Mouse (Mus musculus) thymus, postnatal 14 days (tissue): ENCODE measurements around the gene Slc16a5.
"Not testable (repeated sequence)": the region's sequence is repeated elsewhere in the genome, so short reads cannot be mapped to it uniquely, and the experiment has no call there.

Source experiments
- DNase-seq: peaks from one replicate; pipeline ENCODE4 v3.0.0; 2021

The Slc16a5 gene

DNA sequence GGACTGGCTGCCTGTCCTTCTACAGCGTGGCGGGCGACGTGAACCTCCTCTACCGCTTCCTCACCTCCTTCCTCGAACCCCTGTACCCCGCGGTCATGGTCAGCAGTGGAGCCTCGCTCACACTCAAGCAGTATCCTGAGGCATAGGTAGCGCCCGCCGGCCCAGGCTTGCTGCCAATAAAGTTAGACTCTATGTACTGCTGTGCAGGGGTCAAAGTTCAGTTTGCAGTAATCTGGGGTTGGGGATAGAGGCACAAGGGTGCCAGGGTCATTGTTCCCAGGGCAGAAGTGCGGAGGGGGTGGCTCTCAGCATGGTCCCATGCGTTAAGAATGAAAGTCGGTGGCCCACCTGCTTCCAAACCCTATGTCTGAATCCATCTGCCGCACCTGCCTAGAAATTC is 14.2 kb upstream of the Slc16a5 start:
- DNase-seq, result no peak

DNA sequence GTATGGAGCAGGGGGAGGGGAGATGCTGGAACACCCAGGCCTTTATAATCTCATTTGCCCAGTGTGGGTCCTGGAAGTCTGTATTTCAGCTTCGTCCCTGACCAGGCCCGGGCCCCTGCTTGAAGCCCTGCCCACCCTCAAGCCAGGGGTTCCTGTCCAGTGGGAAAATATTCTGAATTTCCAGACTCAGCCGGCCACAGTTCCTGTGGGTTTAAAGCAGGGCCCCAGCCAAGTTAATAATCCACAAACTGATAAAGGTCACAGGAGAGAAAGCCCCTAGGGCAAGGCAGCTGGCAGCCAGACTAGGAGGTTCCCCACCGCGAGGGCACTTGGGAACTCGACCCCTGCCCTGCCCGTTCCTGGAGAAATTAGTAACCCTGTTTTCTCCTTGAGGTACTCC is 13.3 kb upstream of the Slc16a5 start:
- no peak for DNase-seq

DNA sequence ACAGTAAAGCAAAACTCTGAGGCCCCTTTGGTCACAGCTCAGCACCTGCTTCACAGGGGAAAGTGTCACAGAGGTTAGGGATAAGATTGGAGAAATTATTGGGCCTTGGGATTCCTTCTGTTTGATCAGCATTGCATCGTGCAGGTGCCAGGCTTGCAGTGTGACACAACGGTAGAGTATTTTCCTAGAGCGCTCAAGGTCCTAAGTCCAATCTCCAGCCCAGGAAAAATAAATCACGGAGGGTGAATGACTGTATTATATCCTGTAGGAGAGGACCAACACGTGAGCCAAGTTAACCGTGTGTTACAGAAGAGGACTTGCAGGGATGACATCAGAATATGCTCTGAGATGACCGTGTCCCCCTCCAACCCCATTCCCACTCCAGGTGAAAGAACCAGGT is 12.1 kb upstream of the Slc16a5 start:
- no peak for DNase-seq

DNA sequence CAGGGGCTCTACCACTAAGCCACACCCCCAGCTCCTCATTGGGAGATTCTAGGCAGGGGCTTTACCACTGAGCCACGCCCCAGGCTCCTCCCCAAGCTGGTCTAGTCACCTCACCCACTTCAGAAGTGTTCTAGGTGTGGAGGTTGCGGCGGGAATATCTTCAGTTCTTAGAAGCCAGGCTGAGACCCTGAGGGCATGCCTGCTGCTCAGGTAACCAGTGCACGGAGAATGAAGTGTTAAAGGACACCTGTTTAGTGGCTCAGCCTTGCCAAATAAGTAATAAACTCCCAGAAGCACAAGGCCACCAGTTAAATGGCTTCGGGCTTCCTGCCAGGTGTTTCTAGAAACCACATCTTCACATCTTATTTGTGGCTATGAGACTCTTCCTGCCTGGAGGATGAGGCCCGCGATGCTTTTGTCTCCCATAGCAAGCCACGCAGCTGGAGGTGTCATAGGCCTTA is 10.5 kb upstream of the Slc16a5 start:
- peak; percentile 87 for DNase-seq

DNA sequence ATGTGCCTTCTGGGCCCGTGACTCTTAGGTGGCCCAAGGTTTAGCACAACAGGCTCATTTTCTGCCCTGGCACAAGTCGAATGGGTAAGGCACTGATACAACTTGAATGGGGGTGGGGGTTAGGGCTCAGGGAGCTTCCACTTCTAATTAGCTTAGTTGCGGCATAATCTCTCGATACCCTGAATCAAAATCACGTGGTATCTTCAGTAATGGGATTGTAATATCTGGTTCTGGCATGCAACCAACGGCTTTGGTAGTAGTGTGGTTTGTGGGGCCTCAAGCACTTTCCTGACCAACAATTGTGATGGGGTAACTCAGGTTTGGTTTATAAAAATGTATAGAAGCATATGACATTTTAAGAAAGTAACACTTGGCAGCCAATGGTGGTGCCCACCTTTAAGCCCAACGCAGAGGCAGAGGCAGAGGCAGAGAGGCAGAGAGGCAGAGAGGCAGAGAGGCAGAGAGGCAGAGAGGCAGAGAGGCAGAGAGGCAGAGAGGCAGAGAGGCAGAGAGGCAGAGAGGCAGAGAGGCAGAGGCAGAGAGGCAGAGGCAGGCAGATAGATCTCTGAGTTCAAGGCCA is 9.9 kb upstream of the Slc16a5 start:
- no peak for DNase-seq

DNA sequence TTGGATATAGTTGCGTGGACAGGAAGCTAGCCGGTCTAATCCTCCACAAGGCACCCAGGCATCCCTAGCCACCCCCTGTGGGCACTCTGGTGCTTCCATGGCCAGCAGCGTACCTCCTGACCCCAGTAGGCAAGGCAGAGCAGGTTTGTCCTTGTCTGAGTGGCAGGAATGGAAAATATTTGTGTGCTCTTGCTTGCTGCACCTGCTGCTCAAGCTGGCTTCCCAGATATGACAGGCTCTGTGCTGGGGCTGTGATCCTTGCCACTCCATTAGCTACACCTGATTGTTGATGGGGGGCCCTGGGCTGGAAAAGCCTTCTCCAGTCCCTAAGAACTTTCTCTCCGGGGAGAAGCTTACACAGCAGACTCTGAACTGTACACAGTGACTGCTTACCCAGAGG is 9.0 kb upstream of the Slc16a5 start:
- DNase-seq, result peak; percentile 57

DNA sequence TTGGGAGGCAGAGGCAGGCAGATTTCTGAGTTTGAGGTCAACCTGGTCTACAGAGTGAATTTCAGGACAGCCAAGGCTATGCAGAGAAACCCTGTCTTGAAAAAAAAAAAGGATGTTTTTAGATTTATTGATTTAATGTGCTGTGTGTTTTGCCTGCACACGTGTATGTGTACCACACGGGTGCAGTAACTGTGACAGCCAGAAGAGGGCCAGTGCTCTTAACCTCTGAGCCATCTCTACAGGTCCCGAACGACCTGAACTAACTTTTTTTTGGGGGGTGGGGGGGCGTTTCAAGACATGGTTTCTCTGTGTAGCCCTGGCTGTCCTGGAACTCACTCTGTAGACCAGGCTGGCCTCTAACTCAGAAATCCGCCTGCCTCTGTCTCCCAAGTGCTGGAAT is 7.5 kb upstream of the Slc16a5 start:
- not testable (repeated sequence) for DNase-seq

DNA sequence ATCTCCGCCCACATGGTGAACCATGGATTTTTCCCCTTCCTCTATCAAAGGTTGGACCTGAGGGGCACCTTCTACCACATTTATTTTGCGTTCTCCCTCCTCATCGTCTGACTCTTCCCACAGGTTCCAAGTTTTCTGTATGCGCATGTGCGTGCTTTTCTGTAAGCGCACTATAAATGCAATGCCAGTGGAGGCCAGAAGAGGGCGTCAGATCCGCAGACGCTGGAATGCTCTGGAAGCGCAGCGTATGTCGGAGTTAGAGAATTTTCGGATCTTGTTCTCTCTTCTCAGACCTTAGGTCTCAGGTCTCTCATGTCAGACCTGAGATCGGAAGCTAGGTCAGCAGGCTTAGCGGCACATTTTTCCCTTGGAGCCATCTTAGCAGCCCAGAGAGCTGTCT is 6.7 kb upstream of the Slc16a5 start:
- no peak for DNase-seq

DNA sequence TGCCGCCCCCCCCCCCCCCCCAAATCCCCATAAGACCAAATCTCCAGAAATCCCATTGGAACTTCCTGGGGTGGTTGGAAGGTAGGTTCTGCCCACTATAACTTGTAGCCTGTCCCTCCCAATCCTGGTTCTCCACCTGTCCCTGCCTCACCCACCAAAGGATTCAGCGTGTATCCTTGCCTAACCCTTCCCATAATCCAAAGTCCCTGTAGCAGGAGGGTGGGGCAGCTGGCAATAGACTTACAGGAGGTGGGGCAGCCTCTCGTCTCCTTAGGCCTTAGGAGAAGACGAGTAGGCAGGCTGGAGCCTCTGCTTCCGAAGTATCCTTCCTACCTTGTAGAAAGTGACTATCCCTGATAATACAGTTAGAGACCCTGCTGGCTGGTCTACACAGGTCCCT is 6.1 kb upstream of the Slc16a5 start:
- no peak for DNase-seq

DNA sequence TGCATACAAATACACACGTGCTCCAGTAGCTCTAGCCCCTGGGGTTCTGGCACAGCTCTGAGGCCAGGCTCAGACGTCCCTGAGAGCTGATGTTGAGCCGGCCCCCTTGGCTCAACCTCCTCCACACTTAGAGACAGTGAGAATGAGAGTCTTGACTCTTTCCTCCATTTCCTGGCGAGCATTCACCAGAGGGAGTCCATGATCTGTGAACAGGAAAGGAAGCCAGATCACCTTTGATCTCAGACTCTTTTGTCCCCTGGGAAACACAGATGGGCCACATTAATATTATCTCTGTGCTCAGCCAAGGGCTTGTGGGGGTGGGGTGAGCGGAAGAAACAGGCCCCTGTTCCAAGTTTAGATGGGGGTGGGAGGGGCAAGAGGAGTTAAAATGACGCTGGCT is 4.9 kb upstream of the Slc16a5 start:
- DNase-seq, result no peak

DNA sequence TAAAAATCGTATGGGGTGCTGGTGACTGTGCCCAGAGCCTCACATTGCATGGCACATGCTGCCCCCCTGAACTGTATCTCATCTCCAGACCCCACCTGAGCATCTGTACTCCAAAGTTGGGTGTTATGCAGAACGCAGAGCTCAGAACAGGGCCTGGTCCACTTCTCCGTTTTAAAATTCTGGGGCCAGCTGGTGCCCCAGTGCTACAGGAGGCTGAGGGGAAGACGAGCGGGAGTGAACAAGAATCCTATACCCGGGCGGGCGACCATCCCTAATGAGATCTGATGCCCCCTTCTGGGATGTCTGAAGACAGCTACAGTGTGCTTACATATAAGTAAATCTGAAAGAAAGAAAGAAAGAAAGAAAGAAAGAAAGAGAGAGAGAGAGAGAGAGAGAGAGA is 1.3 kb upstream of the Slc16a5 start:
- DNase-seq, result peak; percentile 63

DNA sequence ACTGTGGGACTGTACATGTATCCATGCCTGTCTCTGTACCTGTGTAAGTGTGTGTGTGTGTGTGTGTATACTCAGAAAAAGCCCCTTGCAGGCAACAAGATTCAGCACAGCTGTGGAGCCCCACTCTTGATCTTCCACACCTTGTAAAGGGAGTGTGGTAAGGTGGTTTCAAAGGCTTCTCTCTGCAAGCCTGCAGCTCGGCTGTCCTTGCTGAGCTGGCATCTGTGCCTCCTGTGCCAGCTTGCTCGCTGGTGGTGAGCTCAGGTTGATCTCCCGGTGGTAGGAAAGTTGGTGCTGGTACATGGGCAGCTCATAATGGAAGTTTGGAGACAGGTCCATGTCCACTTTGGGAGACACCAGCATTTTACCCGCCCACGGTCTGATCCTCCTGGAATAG is 430 bp upstream of the Slc16a5 start:
- DNase-seq, result peak; percentile 79

DNA sequence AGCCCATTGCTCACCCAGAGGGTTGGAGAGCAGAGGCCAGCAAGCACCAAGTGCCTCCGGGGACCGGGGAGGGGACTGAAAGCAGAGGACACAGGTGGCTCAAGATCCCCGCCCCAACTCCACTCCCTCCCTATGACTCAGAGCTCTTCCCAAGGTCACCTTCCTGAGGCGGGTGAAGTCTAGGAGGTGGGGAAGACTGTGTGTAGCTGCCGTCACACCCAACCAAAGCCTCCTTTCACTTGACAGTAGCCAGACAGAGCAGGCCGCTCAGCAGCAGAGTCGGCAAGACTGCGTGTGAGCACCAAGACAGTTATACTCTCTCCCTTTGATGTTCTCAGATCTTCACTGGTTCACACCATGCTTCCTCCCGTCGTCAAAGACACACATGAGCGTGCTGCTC is 1.1 kb downstream of the Slc16a5 start:
- DNase-seq, result peak; percentile 77

DNA sequence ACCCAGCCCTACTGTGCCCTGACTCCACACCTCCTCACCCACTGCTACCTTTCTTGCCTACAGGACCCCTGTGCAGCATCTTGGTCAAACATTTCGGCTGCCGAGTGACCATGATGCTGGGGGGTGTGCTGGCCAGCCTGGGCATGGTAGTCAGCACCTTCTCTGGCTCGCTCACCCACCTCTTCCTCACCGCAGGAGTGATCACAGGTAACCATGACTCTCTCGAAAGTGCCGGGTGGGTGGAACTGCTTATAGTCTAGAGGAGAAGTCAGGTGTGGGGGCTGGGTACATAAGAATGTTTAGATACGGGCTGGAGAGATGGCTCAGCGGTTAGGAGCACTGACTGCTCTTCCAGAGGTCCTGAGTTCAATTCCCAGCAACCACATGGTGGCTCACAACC is 2.6 kb downstream of the Slc16a5 start:
- DNase-seq, result peak; percentile 71

DNA sequence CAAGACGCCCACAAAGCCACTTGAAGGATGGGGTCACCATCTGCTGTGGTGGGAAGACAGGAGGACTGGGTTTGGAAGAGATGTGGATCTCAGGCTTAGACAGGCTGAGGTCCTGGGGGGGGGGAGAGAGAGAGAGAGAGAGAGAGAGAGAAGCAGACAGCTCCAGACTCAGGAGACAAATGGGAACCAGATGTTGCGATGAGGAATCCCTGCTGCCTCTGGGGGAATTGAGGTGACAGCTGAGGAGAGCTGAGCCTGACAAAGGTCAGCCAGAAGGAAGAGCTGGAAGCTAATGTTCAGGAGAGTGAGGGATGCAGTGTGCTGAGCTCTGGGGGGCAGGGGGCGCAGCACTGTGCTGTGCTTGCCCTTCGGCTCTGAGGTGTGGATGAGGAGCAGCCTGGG is 4.9 kb downstream of the Slc16a5 start:
- no peak for DNase-seq

DNA sequence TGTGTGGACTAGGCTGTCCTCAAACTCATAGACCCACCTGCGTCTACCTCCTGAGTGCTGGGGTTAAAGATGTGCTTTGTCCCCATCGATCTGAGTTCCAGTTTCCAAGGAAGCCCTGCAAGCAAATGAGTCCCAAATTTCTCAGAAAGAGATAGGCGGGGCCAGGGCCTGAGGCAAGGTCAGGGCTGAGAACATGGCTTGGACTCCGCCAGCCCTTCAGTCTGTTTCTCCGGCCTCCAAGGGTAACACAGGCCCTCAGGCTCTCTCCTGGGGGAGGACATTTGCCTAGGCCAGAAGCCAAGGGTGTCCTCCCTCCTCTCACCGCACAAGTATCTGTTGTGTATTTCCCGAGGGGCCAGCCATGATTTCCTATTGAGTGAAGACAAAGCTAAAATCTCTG is 9.9 kb downstream of the Slc16a5 start:
- DNase-seq, result no peak

DNA sequence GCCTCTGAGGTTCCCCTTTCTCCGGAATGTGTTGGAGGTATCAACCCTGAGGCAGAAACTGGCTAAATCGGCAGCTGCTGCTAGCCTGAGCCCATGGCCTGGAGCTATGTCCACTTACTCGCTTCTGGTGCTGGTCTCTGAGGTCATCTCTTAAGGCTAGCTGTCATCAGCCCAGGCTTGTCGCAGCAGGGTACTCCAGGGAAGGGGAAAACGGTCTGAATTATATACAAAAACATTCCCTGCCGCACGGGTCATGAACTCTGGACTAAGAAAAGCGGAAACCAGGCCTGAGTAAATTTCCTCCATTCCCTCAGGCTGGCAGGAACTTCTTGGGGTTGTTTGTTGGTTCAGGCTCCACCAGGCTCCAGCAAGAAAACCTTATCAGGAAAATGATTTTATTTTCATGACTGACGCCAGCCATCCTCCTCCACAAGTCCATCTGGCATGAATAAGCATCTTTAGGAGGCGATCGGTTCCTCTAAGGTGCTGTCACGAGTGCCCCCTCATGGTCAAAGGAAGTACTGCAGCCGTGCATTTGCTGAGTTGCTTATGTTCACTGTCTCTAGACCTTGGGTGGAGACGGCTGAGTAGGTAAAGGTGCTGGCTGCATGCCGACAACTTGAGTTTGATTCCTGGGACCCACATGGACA is 11.5 kb downstream of the Slc16a5 start:
- DNase-seq, result peak; percentile 96

DNA sequence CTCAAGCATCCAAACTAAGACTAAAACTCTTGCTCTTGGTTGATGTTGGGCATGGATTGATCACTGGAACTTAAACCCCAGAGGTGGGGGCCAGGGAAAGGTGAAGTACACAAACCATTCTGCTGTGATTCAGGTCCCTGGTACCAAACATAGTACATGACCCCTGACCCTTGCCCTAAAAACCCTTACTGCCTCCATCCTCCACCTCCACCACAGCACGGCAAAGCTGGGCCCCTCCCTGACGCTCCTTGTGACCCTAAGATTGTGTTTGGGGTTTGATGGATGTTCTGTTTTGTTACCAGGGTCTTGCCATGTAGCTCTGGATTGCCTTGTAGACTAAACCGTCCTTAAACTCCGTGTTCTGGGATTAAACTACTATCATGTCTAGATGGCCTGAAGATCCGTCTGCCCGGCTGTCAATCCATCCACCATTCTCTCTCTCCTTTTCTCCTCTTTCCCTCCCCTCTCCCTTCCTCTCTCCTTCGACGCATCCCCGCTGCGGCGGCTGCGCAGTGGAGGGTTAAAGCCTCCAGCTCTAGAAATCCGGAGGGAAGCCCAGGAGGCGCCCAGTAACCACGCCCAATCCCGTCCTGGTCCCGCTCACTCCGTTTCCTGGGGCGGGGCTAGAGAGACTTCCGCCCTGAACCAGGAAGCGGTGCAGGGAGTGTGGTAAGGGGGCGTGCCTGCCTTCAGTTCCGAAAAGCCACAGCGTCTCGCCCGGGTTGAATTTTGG is 12.9 kb downstream of the Slc16a5 start, which contains the start of gene Armc7:
Armc7 (plus strand) TSS at position 643 of the 733 bp plus-strand sequence.
- DNase-seq, result peak; percentile 95

DNA sequence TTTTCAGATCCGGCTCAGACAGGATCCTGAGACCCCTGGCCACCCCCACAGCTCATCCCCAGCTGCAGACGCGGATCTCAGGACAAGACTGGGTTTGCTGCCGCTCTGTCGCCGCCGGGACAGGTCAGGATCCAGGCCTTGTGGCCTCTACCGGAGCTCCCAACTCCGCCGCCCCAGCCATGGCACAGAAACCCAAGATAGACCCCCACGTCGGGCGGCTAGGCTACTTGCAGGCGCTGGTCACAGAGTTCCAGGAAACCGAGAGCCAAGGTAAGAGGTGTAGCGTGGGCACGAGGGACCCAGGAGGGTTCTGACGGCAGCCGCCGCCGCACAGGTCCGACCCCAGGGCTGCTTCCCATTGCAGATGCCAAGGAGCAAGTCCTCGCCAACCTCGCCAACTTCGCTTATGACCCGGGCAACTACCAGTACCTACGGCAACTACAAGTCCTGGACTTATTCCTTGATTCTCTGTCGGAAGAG is 13.5 kb downstream of the Slc16a5 start:
- DNase-seq, result no peak

DNA sequence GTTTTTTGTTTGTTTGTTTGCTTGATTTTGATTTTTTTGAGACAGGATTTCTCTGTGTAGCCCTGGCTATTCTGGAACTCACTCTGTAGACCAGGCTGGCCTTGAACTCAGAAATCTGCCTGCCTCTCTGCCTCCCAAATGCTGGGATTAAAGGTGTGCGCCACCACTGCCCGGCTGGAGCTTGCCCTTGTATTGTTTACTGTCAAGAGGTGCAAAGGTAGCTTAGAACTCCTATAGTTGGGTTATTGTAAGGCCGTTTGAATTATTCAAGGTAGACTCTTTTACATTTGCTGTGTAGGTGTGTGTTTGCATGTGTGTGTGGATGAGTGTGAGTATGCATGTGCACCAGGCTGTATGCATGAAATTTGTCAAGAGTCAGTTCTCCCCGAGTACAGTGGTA is 14.4 kb downstream of the Slc16a5 start:
- not testable (repeated sequence) for DNase-seq

DNA sequence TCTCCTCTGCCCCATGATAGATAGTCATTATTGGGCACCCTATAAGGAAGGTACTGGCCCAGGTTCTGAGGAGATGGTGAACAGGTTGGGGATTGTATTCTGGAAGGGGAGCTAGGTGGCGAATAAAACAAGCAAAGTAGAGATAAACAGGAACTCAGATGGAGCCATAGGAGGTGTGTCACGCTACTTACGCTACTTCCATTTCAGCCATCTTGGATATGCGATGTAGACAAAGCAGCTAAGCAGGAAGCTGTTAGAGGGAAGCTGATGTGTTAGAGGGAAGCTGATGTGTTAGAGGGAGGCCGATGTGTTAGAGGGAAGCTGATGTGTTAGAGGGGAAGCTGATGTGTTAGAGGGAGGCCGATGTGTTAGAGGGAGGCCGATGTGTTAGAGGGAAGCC is 15.1 kb downstream of the Slc16a5 start:
- DNase-seq, result not testable (repeated sequence)

DNA sequence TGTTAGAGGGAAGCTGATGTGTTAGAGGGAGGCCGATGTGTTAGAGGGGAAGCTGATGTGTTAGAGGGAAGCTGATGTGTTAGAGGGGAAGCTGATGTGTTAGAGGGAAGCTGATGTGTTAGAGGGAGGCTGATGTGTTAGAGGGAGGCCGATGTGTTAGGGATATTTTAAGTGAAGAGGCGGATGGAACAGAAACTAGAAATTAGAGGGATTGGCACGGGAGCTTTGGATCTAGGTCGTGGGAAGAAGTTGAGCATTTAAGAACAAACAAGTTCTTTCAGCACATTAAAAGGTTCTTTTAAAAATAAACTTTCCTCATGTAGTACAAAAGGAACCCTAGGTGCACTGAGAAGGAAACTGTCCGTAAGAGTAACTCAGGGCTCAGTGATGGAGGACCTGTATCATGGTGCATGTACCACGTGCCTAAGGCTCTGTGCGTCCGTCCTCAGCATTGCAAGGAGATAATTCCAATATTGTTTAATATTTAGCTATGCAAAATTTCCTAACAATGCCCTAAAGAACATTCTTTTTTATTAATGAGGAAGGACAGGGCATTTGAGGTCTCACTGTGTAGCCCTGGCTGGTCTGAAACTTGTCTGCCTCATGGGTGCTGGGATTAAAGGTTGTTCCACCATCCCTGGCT is 16.1 kb downstream of the Slc16a5 start:
- DNase-seq, result no peak

DNA sequence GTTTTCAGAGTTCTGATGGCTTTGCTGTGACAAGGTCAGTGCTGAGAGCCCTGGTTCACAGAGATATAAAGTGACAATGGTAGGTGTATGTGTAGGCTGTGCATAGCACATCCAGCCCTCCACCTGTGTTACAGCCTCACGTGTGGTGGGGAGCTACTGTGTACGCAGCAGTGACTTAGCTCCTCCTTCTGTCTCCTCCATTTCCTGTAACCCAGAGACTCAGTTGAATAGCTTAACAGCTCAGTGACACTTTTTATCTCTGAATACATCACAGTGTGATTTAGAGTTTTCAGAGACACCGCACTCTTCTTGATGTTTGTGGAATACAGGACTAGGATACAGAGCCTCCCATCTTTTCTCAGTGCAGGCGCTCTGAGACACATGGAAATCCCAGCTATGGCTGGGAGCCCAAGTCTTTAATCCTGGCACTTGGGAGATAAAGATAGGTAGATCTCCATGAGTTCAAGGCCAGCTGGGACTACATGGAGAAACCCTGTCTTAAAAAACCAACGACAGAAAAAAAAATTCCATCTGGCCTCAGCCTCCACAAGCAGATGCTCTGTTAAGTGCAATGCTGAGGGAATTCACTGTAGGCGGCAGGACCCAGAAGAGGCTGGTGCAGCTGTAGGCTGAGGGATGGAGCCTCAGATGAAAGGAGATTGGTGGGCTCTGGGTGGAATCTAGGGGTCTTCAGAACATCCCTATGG is 19.4 kb downstream of the Slc16a5 start:
- peak; percentile 74 for DNase-seq
